Mouse (Mus musculus) heart, postnatal 10 days (tissue): ENCODE results near the gene Hoxb8. TPM values are rescaled to one million over a fixed set of nuclear protein-coding genes. Genes with fewer than 3 reads are reported as not detected.

ENCODE experiments used
- DNase-seq, 2 experiments: peaks; one replicate each; pipeline ENCODE4 v3.0.0; 2021
- intact Hi-C: fragments of 180-260 bp; cut with DNase I; formaldehyde crosslinking; loops from one replicate; pipeline ENCODE4 v1.15.1; 2025
- total RNA-seq, 2 experiments: library from RNA; stranded (reverse); gene quantifications; 2 replicates each; pipeline ENCODE4 v1.2.3; 2021

The Hoxb8 gene
- not detected for total RNA-seq

- no peak for DNase-seq
- intact Hi-C loops = no loop called here
Observed at GRCm38 (mm10) chr11:96281855-96282570, at the start of gene Hoxb8. Hoxb8 (plus strand) TSS chr11:96281905.

- DNase-seq = peak; percentile 52 to 74
Observed at GRCm38 (mm10) chr11:96234906-96235305, 46.8 kb upstream of the Hoxb8 start.

GRCm38 (mm10) chr11:96240211-96240610 is 41.5 kb upstream of the Hoxb8 start:
- intact Hi-C loops = loop anchor here (1.0 to 2.0 kb wide), 2 partner anchors 95 to 147 kb away; no protein-coding TSS in a partner anchor
- peak; percentile 39 to 69 for DNase-seq

More at GRCm38 (mm10) chr11:96234906-96235305, 46.8 kb upstream of the Hoxb8 start:
- intact Hi-C loops = loop anchor here (1.0 kb wide), 1 partner anchor 90 kb away; no protein-coding TSS in a partner anchor

GRCm38 (mm10) chr11:96250901-96251300 is 30.8 kb upstream of the Hoxb8 start:
- DNase-seq = no peak
- intact Hi-C loops = no loop called here

GRCm38 (mm10) chr11:96251480-96252031 is 30.1 kb upstream of the Hoxb8 start:
- intact Hi-C loops = no loop called here

GRCm38 (mm10) chr11:96252541-96253120 is 29.1 kb upstream of the Hoxb8 start:
- DNase-seq = no peak
- intact Hi-C loops = no loop called here

More at GRCm38 (mm10) chr11:96251480-96252031, 30.1 kb upstream of the Hoxb8 start:
- DNase-seq = no peak

- intact Hi-C loops = no loop called here
Observed at GRCm38 (mm10) chr11:96254221-96254620, 27.5 kb upstream of the Hoxb8 start.

GRCm38 (mm10) chr11:96255111-96255995 is 26.4 kb upstream of the Hoxb8 start:
- DNase-seq = no peak
- intact Hi-C loops = no loop called here

More at GRCm38 (mm10) chr11:96254221-96254620, 27.5 kb upstream of the Hoxb8 start:
- no peak for DNase-seq

GRCm38 (mm10) chr11:96255996-96256445 is 25.7 kb upstream of the Hoxb8 start:
- DNase-seq = no peak
- intact Hi-C loops = no loop called here

GRCm38 (mm10) chr11:96257141-96257540 is 24.6 kb upstream of the Hoxb8 start:
- no peak for DNase-seq
- intact Hi-C loops = no loop called here

- intact Hi-C loops = no loop called here
Observed at GRCm38 (mm10) chr11:96259038-96259437, 22.7 kb upstream of the Hoxb8 start.

GRCm38 (mm10) chr11:96259511-96259910 is 22.2 kb upstream of the Hoxb8 start:
- intact Hi-C loops = no loop called here
- DNase-seq = no peak

More at GRCm38 (mm10) chr11:96259038-96259437, 22.7 kb upstream of the Hoxb8 start:
- DNase-seq = no peak

- DNase-seq = no peak
- intact Hi-C loops = no loop called here
Observed at GRCm38 (mm10) chr11:96260310-96260970, 21.3 kb upstream of the Hoxb8 start.

- peak; percentile 63 to 81 for DNase-seq
- intact Hi-C loops = no loop called here
Observed at GRCm38 (mm10) chr11:96261323-96261890, 20.3 kb upstream of the Hoxb8 start.

GRCm38 (mm10) chr11:96262262-96262830 is 19.4 kb upstream of the Hoxb8 start:
- intact Hi-C loops = no loop called here

GRCm38 (mm10) chr11:96263636-96264389 is 17.9 kb upstream of the Hoxb8 start:
- DNase-seq = no peak
- intact Hi-C loops = no loop called here

More at GRCm38 (mm10) chr11:96262262-96262830, 19.4 kb upstream of the Hoxb8 start:
- DNase-seq = no peak

GRCm38 (mm10) chr11:96264390-96265020 is 17.2 kb upstream of the Hoxb8 start:
- intact Hi-C loops = no loop called here

GRCm38 (mm10) chr11:96265954-96266353 is 15.8 kb upstream of the Hoxb8 start:
- intact Hi-C loops = no loop called here
- DNase-seq = no peak

More at GRCm38 (mm10) chr11:96264390-96265020, 17.2 kb upstream of the Hoxb8 start:
- DNase-seq = no peak
